Mouse (Mus musculus): ENCODE data around the gene Tmem183a.

Gene Tmem183a

DNA sequence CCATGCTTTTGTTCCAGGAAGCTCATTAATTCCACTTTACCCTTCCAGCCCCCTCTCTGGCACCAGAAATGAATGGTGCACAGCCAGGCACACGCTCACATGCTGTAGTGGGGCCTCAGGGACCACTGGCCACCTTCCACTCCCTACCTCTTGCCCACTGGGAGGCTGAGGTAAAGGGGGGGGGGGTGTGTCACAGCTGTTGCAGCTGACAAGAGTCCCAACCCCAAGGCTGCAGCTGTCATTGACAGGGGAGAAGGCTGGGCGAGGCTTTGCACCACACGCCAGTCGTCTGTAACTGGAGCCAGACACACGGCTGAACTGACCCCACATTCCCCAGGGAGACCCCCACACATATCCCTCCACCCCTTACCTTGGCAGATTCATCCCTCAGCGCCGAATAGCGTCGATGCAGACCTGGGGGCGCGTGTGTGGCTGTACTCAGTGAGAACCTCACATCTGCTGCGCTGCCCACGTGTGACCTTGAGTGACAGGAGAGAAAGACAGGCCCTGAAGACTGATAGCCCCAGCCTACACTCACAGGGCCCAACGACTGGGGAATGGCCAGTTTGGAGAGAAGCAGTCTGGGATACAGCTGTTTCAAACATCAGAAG, 41.0 kb downstream of the Tmem183a start:
- no peak for DNase-seq (ENCODE audit: low spot score in 2 of 2)

DNA sequence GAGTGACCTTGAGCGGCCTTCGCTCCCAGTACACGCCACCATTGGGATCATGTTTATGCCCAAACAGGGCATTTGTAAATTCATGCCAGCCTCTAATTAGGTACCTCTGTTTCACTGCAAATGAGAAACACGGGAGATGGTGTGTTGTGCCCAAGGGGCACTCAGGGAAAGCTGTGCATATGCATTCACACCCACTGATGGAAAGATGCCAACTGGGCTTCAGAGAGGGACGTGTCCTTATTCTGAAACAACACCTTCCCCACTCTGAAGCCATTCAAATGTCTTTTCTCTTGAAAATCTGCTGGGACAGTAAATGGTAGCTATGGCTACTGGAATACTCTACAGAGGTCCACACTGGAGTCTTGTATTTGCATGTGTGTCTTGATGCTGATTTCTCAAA, 43.5 kb downstream of the Tmem183a start:
- DNase-seq (ENCODE audit: low spot score in 2 of 2) = no peak

DNA sequence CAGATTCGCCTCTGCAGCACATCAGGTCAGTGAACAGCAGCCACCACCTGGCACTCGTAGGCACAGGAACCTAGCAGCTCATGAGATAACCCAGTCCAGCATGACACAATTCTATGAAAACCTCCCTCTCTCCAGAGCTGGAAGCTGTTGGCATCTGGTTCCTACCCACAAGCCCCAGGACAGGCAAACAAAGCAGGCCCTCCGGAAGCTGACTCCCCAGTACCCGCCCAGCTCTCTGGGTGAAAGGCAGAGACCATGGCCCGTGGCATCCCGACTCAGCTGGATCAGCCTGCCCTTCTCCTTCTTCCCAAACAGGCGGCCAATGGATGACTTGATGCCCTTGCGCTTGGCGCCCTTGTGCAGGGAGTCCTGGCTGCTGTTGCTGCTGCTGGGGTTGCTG, 45.4 kb downstream of the Tmem183a start:
- DNase-seq (ENCODE audit: low spot score in 2 of 2) = no peak

DNA sequence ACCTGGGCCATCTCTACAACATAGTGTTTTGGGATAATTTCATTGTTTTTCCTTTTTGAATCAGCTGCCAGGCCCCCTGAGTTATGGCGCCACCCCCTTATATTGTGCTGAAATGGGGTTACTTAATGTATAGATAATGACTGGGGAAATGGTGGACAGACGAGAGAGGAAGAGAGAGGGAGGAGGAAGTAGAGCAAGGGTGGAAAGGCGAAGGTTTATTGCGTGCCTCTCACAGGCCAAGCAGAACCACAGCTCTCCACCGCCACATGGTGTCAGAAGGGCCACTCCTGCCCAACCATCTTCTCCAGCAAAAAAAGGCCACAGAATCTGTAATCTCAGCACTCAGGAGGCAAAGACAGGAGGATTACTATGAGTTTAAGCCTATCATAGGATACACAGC, 46.6 kb downstream of the Tmem183a start:
- DNase-seq (ENCODE audit: low spot score in 2 of 2) = no peak

DNA sequence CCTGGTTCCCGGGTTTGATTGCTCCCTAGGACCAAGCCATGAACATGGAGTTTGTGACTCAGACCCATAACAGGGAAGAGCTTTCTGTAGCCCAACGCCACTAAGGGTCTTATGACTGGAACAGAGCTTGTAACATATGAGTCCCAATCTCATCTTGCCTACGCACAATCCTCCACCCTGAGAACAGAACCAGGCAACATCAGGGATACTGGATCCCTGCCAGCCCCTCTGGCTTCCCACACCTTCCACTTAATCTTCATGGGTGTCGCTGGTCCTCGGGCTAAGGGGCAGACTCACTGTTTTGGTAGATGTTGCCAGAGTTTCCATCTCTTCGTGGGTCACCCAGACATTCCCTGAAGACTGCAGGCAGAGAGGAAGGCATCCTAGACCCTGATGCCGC, 50.0 kb downstream of the Tmem183a start:
- no peak for DNase-seq (ENCODE audit: low spot score in 2 of 2)

DNA sequence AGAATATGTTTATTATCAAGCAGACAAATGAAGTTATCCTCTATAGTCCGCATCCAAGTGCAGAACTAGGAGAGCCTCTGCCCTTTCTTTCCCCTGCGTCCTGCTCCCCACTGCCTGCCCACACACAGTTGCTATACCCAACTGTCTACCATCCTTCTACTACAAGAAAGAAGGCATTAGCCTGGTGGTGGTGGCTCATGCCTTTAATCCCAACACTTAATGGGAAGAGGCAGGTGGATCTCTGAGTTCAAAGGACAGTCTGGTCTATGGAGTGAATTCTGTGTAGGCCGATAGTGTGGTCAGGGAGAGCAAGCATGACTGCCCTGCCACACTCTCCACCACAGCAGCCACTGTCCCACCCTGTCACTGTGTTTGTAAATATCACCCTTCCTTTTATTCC, 51.0 kb downstream of the Tmem183a start:
- no peak for DNase-seq (ENCODE audit: low spot score in 2 of 2)

DNA sequence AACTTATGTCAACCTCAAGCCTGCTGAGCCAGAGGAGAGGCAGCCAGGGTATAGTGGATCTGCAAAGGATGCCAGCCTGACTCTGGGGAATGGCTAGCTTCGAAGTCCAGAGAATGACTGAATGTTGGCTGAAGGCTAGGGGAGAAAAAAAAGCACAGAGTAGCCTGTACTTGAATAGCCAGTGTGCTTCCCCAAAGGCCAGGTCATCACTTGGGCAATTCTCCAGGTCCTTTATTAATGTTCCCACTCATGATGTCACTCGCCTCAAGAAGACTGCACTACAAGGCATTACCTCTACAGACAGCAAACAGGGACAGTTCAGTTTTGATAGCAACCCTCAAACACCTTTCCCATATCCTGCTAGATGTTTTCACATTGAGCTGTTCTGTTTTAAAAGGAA, 51.5 kb downstream of the Tmem183a start:
- DNase-seq (ENCODE audit: low spot score in 2 of 2) = no peak

DNA sequence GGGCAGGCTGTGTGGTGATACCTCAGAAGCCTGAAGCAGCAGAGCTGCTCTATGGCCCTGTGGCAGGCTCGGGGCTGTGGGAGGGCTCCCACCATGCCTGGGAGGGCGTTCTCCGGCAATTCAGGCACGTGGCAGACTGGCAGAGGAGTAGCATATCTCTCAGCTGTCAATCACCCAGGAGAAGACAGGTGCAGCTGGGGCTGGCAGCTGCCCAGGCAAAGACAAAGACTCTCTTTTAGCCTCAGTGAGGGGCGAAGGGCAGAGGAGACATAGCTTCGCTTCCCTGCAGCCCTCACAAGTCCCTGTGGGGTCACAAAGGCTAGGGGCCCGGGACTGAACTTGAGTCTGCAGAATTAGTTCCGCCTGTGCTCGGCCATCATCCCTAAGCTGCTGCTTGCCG, 54.4 kb downstream of the Tmem183a start:
- DNase-seq (ENCODE audit: low spot score in 2 of 2) = no peak

DNA sequence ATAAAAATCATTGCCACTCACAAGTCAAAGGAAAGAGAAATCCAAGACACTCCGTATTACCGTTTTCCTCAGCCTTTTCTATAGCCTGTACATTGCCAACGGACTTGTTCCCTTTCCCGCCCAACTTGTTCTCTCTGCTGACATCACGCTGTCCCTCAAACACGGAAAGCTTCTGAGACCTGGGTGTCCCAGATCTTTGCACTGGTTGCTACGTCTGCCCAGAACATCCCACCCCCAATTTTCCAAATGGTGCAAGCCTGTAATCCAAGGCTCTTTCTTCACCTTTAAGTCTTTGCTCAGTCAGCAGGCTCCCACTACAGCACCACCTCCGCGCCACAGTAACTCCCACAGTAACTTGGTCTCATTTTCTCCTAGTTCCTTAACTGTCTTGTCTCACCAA, 56.8 kb downstream of the Tmem183a start:
- no peak for DNase-seq (ENCODE audit: low spot score in 2 of 2)

DNA sequence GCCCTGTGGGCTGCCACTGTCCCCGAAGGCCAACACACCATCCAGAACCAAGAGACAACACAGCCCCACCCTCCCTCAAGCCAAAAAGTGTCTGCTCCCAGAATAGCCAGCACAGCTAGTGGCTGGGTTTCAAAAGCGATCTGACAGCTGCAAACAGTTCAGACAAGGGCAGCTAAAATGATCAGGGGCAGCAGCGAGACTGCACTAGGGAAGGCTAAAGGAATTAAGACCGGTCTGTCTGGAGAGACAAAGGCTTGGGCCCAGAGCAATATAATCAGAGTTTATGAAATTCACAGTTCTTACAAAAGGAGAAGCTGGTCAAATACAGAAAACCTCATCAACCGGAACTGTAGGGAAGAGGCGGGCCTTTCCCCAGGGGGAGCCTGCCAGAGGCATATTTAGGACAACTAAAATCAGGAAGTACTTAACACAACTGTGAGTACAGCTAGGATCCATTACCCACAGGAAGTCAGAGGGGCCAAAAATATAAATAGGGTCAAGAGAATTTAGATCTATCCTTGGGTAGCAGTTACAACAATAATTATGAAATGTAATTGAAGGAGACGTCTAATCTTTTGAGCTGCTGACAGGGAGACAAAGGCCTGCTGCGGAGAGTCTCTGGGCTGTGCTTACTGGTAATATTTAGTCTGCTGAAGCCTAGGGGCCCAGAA, 59.1 kb downstream of the Tmem183a start:
- no peak for DNase-seq (ENCODE audit: low spot score in 2 of 2)

DNA sequence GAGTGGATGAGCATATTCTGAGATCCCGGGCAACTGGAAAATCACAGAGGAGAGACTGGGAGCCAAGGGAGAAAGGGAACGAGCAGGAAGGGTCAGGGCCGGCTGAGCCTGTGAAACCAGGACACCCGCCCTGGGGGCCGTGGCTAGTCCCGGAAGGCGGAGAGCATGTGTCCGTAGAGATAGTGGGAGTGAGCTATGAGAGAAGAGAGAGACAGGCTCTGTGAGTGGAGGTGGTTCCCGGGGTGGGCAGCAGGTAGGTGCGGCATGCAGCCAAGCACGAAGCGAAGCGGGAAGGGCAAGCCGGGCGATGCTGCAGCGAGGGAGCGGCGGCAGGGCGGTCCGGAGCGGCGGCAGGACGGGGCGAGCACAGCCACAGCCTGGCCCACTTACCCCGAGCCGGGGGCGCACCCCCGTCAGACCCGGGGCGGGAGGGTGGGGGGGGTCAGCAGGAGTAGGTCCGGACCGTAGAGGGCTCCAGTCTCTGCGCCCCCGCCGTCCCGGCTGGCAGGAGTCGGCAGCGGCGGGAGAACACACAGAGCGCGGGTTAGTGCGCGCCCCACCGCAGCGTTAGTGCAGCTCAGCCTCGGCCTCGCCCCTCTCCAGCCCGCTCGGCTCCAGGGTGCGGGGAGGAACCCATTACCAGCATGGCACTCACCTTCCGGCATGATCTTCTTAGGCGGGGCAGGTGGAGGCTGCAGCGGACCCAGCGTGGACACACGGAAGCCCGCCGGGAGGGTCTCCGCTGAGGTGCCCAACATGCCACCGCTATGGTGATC, 63.0 kb downstream of the Tmem183a start:
- no peak for DNase-seq (ENCODE audit: low spot score in 2 of 2)

DNA sequence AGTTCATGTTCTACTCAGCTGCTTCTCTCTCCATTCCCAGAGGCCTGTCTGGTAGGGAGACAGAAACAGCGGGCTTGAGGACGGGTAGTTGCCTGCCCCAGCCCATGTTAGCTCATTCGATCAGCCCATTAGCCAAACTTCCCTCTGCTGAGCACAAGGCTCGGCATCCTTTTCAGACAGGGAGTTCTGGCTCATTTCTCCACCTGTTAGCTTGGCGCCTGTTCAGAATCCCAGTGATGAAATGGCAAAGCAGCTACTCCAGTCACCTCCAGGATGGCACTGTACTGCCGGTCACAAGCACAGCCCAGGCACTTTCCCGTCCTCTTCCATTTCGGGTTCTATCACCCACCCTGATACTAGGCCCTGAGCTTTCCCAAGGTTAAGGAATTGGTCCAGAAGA, 64.5 kb downstream of the Tmem183a start:
- DNase-seq (ENCODE audit: low spot score in 2 of 2) = no peak

All from frontal cortex, postnatal 25 days (tissue).